Comparison of ENCODE assay signal across 9 mouse cellular contexts in the genomic region with DNA sequence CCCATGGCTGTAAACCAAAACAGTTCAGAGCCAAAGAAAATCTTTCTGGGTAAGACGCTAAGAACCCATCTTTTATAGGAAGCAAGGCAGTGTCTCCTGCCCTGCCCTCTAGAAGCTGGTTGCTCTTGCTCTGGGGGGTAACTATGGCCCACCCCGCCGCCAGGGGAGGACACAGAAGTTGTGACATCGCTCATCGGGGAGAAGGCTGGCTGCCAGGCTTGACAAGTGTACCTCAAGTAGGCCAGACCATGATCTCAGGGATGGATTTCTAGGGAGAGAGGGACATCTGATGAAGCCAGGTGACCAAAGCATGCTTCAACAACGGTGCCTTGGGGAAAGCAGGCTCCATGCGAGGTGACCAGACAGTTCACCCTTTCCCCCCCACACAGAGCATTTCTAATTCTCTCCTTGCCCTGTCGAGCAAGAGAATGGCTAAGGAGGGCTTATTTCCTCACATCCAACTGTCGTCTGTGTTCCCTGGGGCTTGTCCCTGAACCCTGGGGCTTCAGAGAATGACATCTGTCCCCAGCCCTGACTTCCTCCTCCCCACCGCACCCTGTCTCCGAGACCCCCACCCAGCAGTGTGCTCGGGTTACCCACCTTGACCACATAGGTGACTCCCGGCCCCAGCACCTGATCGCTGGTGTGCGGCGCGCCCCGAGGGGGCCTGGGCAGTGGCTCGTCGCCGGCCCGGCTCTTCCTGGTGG. TPM values are rescaled to one million over a fixed set of nuclear protein-coding genes. Genes with fewer than 3 reads are reported as not detected.
DNase-seq lines count a peak whose midpoint lies in the region; ATAC-seq lines count a peak whose summit lies in the region.
"Had no signal": no experiment of that assay in that cellular context is flagged by ENCODE, and none has a peak within 500 bp of the region (broad histone marks: within the 10 kb centered on the region; RNA-seq: fewer than 3 reads in every experiment).

No protein-coding gene starts in this region.

- peaks cover 52% of the 10 kb centered on the region for H3K27me3 ChIP-seq in heart, embryonic 11.5 days (ENCODE audit: control insufficient read depth, insufficient read depth, low read length)
- peaks cover 24% of the 10 kb centered on the region for H3K27me3 ChIP-seq in hindbrain, embryonic 11.5 days (ENCODE audit: control insufficient read depth, insufficient read depth, low read length)
- H3K27me3 ChIP-seq in midbrain, embryonic 14.5 days (ENCODE audit: control insufficient read depth, insufficient read depth, low read length), result peaks cover 22% of the 10 kb centered on the region

- no peaks in the 10 kb centered on the region for H3K36me3 ChIP-seq in heart, embryonic 11.5 days (ENCODE audit: control insufficient read depth, insufficient read depth, low read length)
- no peaks in the 10 kb centered on the region for H3K36me3 ChIP-seq in hindbrain, embryonic 11.5 days (ENCODE audit: control insufficient read depth, insufficient read depth, low read length)
- no peaks in the 10 kb centered on the region for H3K36me3 ChIP-seq in midbrain, embryonic 14.5 days (ENCODE audit: control insufficient read depth, insufficient read depth, low read length)

- no peak for DNase-seq in heart, adult 8-10 months (ENCODE audit: low spot score)
- DNase-seq in brain, adult 2 months (ENCODE audit: low read depth, low spot score), result peak; percentile 47
- peak; percentile 40 for DNase-seq in hindbrain, embryonic 11.5 days (ENCODE audit: low spot score)
- DNase-seq in midbrain, embryonic 14.5 days, result peak; percentile 18
- DNase-seq in urinary bladder, postnatal 25 days (ENCODE audit: low spot score), result no peak
- DNase-seq in kidney, adult 11 months, result no peak

- peak overlapping the region; percentile 85 for H3K4me2 ChIP-seq in heart, embryonic 11.5 days
- peak overlapping the region; percentile 98 for H3K4me2 ChIP-seq in hindbrain, embryonic 11.5 days (replicated peaks; ENCODE audit: low read depth, low read length)
- H3K4me2 ChIP-seq in midbrain, embryonic 14.5 days (ENCODE audit: low read length), result peak overlapping the region; percentile 99

- peak overlapping the region; percentile 29; the same call in 1 of the 2 replicates for H3K9ac ChIP-seq in heart, embryonic 11.5 days (ENCODE audit: low read depth, low read length)
- H3K9ac ChIP-seq in hindbrain, embryonic 11.5 days (ENCODE audit: low read depth, low read length), result peak overlapping the region; percentile 68
- H3K9ac ChIP-seq in midbrain, embryonic 14.5 days (replicated peaks; ENCODE audit: low read length), result peak overlapping the region; percentile 64

- no peaks in the 10 kb centered on the region for H3K9me3 ChIP-seq in heart, embryonic 11.5 days (replicated peaks; ENCODE audit: control insufficient read depth, low read length)
- no peaks in the 10 kb centered on the region for H3K9me3 ChIP-seq in hindbrain, embryonic 11.5 days (ENCODE audit: control insufficient read depth, low read length)
- H3K9me3 ChIP-seq in midbrain, embryonic 14.5 days (ENCODE audit: control insufficient read depth, low read length), result no peaks in the 10 kb centered on the region

- H3K4me3 ChIP-seq in heart, embryonic 11.5 days (ENCODE audit: low read depth, low read length), result peak overlapping the region; percentile 48
- H3K4me3 ChIP-seq in hindbrain, embryonic 11.5 days (ENCODE audit: low read depth, low read length), result peak overlapping the region; percentile 58
- peak overlapping the region; percentile 58 for H3K4me3 ChIP-seq in midbrain, embryonic 14.5 days (replicated peaks; ENCODE audit: low read depth, low read length)

- peaks cover 13% of the 10 kb centered on the region for H3K4me1 ChIP-seq in heart, embryonic 11.5 days (ENCODE audit: control insufficient read depth, insufficient read depth, low read length)
- H3K4me1 ChIP-seq in hindbrain, embryonic 11.5 days (replicated peaks; ENCODE audit: control insufficient read depth, insufficient read depth, low read length), result peaks cover 16% of the 10 kb centered on the region
- H3K4me1 ChIP-seq in midbrain, embryonic 14.5 days (ENCODE audit: control insufficient read depth, insufficient read depth, low read length), result peaks cover 37% of the 10 kb centered on the region

- WGBS in heart, embryonic 11.5 days (ENCODE audit: insufficient replicate concordance), result 9% methylated on average over 22 of the region's 22 CpGs
- WGBS in hindbrain, embryonic 11.5 days, result 8% methylated on average over 21 of the region's 22 CpGs
- 4% methylated on average over 22 of the region's 22 CpGs for WGBS in midbrain, embryonic 14.5 days

- no peak for ATAC-seq in heart, embryonic 11.5 days (replicated peaks; ENCODE audit: insufficient number of reproducible peaks, low FRiP score, low TSS enrichment)
- ATAC-seq in hindbrain, embryonic 11.5 days (ENCODE audit: low FRiP score), result no peak
- ATAC-seq in midbrain, embryonic 14.5 days (ENCODE audit: low FRiP score, low TSS enrichment), result no peak
- ATAC-seq in activated CD4-positive, CD25-positive, alpha-beta regulatory T cell, adult 4 months, result no peak

- no peak overlapping the region for H3K27ac ChIP-seq in heart, embryonic 11.5 days (ENCODE audit: low read depth, low read length)
- no peak overlapping the region for H3K27ac ChIP-seq in hindbrain, embryonic 11.5 days (ENCODE audit: low read depth, low read length)
- H3K27ac ChIP-seq in midbrain, embryonic 14.5 days (replicated peaks; ENCODE audit: low read depth, low read length), result no peak overlapping the region

RNA-seq across cellular contexts. Expression of a gene that starts 2.7 kb away (rescaled TPM):
- polyA plus RNA-seq in heart, embryonic 11.5 days (2014; fragmentation: Nextera tagmentation; extraction: Ambion mirVana), result 0.21 and 0.31 TPM in 2 replicates
- 1 to 10 TPM; 1.7 to 2.1 (median 1.8) TPM for total RNA-seq in heart, adult 8-10 months (2022)
- polyA plus RNA-seq in hindbrain, embryonic 11.5 days (2014; fragmentation: Nextera tagmentation; extraction: Ambion mirVana), result 3.4 and 5.6 TPM in 2 replicates
- polyA plus RNA-seq in midbrain, embryonic 14.5 days (2014; fragmentation: Nextera tagmentation; extraction: Ambion mirVana), result 5.0 and 8.3 TPM in 2 replicates
- not detected for polyA plus RNA-seq in activated CD4-positive, CD25-positive, alpha-beta regulatory T cell, adult 4 months (2017; shearing (Covaris generic))
- total RNA-seq: neutrophil, adult 5-6 weeks had no signal

Comparison
In these comparisons a context has a peak if more than half of its experiments do, and no peak if none do; other contexts are left out.
1. DNase-seq: peak in brain, adult 2 months (single experiment), hindbrain, embryonic 11.5 days (single experiment) and midbrain, embryonic 14.5 days (single experiment); none in heart, adult 8-10 months (single experiment), urinary bladder, postnatal 25 days (single experiment) and kidney, adult 11 months (single experiment).
2. Peak in every context shown above with its lines, with median percentiles within 50 percentile points of each other: H3K4me2 ChIP-seq, H3K4me3 ChIP-seq and H3K9ac ChIP-seq.